Mouse (Mus musculus): Measurements from ENCODE around the gene Actn3. TPM values are rescaled to one million over a fixed set of nuclear protein-coding genes. Genes with fewer than 3 reads are reported as not detected.
A peak's percentile ranks its signal among the peaks of the same experiment; 100 is the strongest.

Actn3 gene
- polyA plus RNA-seq, 1 experiment from 2014 or later: 0.56 TPM

- Histone ChIP-seq H3K4me1 (replicated peaks; ENCODE audit: control insufficient read depth, insufficient read depth, low read length) (no peaks in the 10 kb centered on the region), H3K27ac (ENCODE audit: low read depth, low read length) (no peak overlapping the region), H3K9me3 (ENCODE audit: control insufficient read depth) (no peaks in the 10 kb centered on the region), H3K4me2 (replicated peaks; ENCODE audit: low read depth) (peak overlapping the region; percentile 32; the same call in 1 of the 2 replicates), H3K4me3 (ENCODE audit: low read depth, low read length) (no peak overlapping the region), H3K36me3 (ENCODE audit: control insufficient read depth, insufficient read depth) (no peaks in the 10 kb centered on the region), H3K9ac (ENCODE audit: low read depth, low read length) (no peak overlapping the region), H3K27me3 (replicated peaks; ENCODE audit: control insufficient read depth, insufficient read depth, low read length) (peaks cover 5% of the 10 kb centered on the region)
- TF ChIP-seq CTCF (IDR thresholded peaks at IDR 0.05; ENCODE audit: low read depth): 0 out of 2 replicates have a peak, but pooled peaks have one; percentile 3
- 4% methylated on average over 16 of the region's 17 CpGs for WGBS
- no peak for ATAC-seq
Observed at GRCm38 (mm10) chr19:4865147-4865546, 12.6 kb downstream of the Actn3 start.

- H3K36me3 ChIP-seq (ENCODE audit: control insufficient read depth, insufficient read depth): no peaks in the 10 kb centered on the region
- TF ChIP-seq CTCF (IDR thresholded peaks at IDR 0.05; ENCODE audit: low read depth): no peak
- no peak overlapping the region for H3K27ac ChIP-seq (ENCODE audit: low read depth, low read length)
- 65% methylated on average over 6 of the region's 6 CpGs for WGBS
- H3K4me3 ChIP-seq (ENCODE audit: low read depth, low read length): no peak overlapping the region
- H3K4me2 ChIP-seq (replicated peaks; ENCODE audit: low read depth): no peak overlapping the region
- H3K9me3 ChIP-seq (ENCODE audit: control insufficient read depth): no peaks in the 10 kb centered on the region
- H3K27me3 ChIP-seq (replicated peaks; ENCODE audit: control insufficient read depth, insufficient read depth, low read length): peaks cover 5% of the 10 kb centered on the region
- ATAC-seq: no peak
- no peak overlapping the region for H3K9ac ChIP-seq (ENCODE audit: low read depth, low read length)
- H3K4me1 ChIP-seq (replicated peaks; ENCODE audit: control insufficient read depth, insufficient read depth, low read length): no peaks in the 10 kb centered on the region
Observed at GRCm38 (mm10) chr19:4863048-4863447, 14.7 kb downstream of the Actn3 start.

- no peak overlapping the region for H3K4me2 ChIP-seq (replicated peaks; ENCODE audit: low read depth)
- no peak overlapping the region for H3K9ac ChIP-seq (ENCODE audit: low read depth, low read length)
- no peaks in the 10 kb centered on the region for H3K36me3 ChIP-seq (ENCODE audit: control insufficient read depth, insufficient read depth)
- no peak for TF ChIP-seq CTCF (IDR thresholded peaks at IDR 0.05; ENCODE audit: low read depth)
- H3K4me1 ChIP-seq (replicated peaks; ENCODE audit: control insufficient read depth, insufficient read depth, low read length): peaks cover 4% of the 10 kb centered on the region; the same call in 1 of the 2 replicates
- ATAC-seq: no peak
- peaks cover 3% of the 10 kb centered on the region; the same call in 1 of the 2 replicates for H3K27me3 ChIP-seq (replicated peaks; ENCODE audit: control insufficient read depth, insufficient read depth, low read length)
- H3K27ac ChIP-seq (ENCODE audit: low read depth, low read length): no peak overlapping the region
- WGBS: 65% methylated on average over 6 of the region's 6 CpGs
- no peak overlapping the region for H3K4me3 ChIP-seq (ENCODE audit: low read depth, low read length)
- H3K9me3 ChIP-seq (ENCODE audit: control insufficient read depth): no peaks in the 10 kb centered on the region
Observed at GRCm38 (mm10) chr19:4859081-4859480, 18.6 kb downstream of the Actn3 start.

GRCm38 (mm10) chr19:4855951-4856350 is 21.8 kb downstream of the Actn3 start:
- H3K4me1 ChIP-seq (replicated peaks; ENCODE audit: control insufficient read depth, insufficient read depth, low read length): peaks cover 4% of the 10 kb centered on the region; the same call in 1 of the 2 replicates
- peak overlapping the region; percentile 97; the same call in 1 of the 2 replicates for H3K4me2 ChIP-seq (replicated peaks; ENCODE audit: low read depth)

GRCm38 (mm10) chr19:4855470-4855820 is 22.3 kb downstream of the Actn3 start:
- Histone ChIP-seq H3K4me2 (replicated peaks; ENCODE audit: low read depth) (peak overlapping the region; percentile 97), H3K9ac (ENCODE audit: low read depth, low read length) (peak overlapping the region; percentile 48), H3K9me3 (ENCODE audit: control insufficient read depth) (no peaks in the 10 kb centered on the region), H3K36me3 (ENCODE audit: control insufficient read depth, insufficient read depth) (no peaks in the 10 kb centered on the region), H3K4me3 (ENCODE audit: low read depth, low read length) (peak overlapping the region; percentile 51), H3K4me1 (replicated peaks; ENCODE audit: control insufficient read depth, insufficient read depth, low read length) (peaks cover 4% of the 10 kb centered on the region; the same call in 1 of the 2 replicates), H3K27me3 (replicated peaks; ENCODE audit: control insufficient read depth, insufficient read depth, low read length) (peaks cover 3% of the 10 kb centered on the region; the same call in 1 of the 2 replicates), H3K27ac (ENCODE audit: low read depth, low read length) (no peak overlapping the region)
- no peak for ATAC-seq
- no peak for TF ChIP-seq CTCF (IDR thresholded peaks at IDR 0.05; ENCODE audit: low read depth)
- WGBS: 3% methylated on average over 14 of the region's 14 CpGs

More at GRCm38 (mm10) chr19:4855951-4856350, 21.8 kb downstream of the Actn3 start:
- Histone ChIP-seq H3K27ac (ENCODE audit: low read depth, low read length) (no peak overlapping the region), H3K9ac (ENCODE audit: low read depth, low read length) (no peak overlapping the region), H3K27me3 (replicated peaks; ENCODE audit: control insufficient read depth, insufficient read depth, low read length) (peaks cover 3% of the 10 kb centered on the region; the same call in 1 of the 2 replicates), H3K4me3 (ENCODE audit: low read depth, low read length) (no peak overlapping the region), H3K36me3 (ENCODE audit: control insufficient read depth, insufficient read depth) (no peaks in the 10 kb centered on the region), H3K9me3 (ENCODE audit: control insufficient read depth) (no peaks in the 10 kb centered on the region)
- ATAC-seq: no peak
- WGBS: 79% methylated on average over 4 of the region's 4 CpGs
- no peak for TF ChIP-seq CTCF (IDR thresholded peaks at IDR 0.05; ENCODE audit: low read depth)

- TF ChIP-seq CTCF (IDR thresholded peaks at IDR 0.05; ENCODE audit: low read depth): 0 out of 2 replicates have a peak, but pooled peaks have one; percentile 11
- H3K9me3 ChIP-seq (ENCODE audit: control insufficient read depth): no peaks in the 10 kb centered on the region
- H3K27ac ChIP-seq (ENCODE audit: low read depth, low read length): no peak within 1 kb of the TSS
- peak; percentile 69 for ATAC-seq
- peaks cover 4% of the 10 kb centered on the region; the same call in 1 of the 2 replicates for H3K4me1 ChIP-seq (replicated peaks; ENCODE audit: control insufficient read depth, insufficient read depth, low read length)
- H3K9ac ChIP-seq (ENCODE audit: low read depth, low read length): peak within 1 kb of the TSS; percentile 48
- H3K4me2 ChIP-seq (replicated peaks; ENCODE audit: low read depth): peak within 1 kb of the TSS; percentile 97
- WGBS: 2% methylated on average over 45 of the region's 45 CpGs
- H3K36me3 ChIP-seq (ENCODE audit: control insufficient read depth, insufficient read depth): no peaks in the 10 kb centered on the region
- H3K27me3 ChIP-seq (replicated peaks; ENCODE audit: control insufficient read depth, insufficient read depth, low read length): peaks cover 3% of the 10 kb centered on the region; the same call in 1 of the 2 replicates
- peak within 1 kb of the TSS; percentile 51 for H3K4me3 ChIP-seq (ENCODE audit: low read depth, low read length)
Observed at GRCm38 (mm10) chr19:4854552-4855469, 22.9 kb downstream of the Actn3 start, which contains the start of gene Ctsf. Ctsf (plus strand) TSS chr19:4855130.

All from intestine, postnatal 0 days (tissue).